Mouse (Mus musculus): ENCODE data around the gene Cpm. TPM values are rescaled to one million over a fixed set of nuclear protein-coding genes. Genes with fewer than 3 reads are reported as not detected.

Cpm gene
- polyA plus RNA-seq (2017; shearing (Covaris generic)), result 10 to 100 TPM; 13.2 to 88.2 TPM

DNA sequence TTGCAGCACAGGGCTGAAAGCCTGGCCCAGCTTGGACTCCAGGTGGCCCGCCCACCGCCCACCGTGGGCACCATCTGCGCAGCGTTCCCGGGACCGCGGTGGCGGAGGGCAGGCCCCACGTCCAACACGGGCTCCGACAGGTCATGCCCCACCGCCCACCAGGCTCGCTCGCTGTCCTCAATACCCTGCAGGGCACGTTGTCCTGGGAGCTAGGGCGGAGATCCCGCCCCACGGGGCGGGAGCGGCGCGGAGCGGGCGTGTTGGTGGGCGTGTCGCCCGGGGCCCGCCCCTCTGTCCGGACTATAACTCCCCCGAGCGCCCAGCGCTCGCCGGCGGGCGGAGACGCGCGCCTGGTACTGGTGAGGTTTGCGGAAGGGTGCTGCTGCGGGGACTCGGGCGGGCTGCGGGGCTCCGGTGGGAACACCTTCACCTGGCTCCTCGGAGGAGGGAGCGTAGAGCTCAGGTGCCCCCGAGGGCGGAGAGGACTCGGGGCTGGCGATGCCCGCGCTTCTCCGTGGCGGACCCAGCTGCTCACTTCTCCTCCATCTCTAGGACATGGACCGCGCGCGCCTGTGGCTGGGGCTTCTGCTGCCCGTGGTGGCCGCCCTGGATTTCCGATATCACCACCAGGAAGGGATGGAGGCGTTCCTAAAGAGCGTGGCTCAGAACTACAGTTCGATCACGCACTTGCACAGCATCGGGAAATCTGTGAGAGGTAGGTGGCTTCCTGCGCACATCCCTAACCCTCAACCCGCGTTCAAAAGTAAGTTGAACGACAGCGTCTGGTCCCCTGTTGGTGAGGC, at the start of gene Cpm:
Cpm (plus strand) TSS at position 332 of the 803 bp plus-strand sequence.

DNA sequence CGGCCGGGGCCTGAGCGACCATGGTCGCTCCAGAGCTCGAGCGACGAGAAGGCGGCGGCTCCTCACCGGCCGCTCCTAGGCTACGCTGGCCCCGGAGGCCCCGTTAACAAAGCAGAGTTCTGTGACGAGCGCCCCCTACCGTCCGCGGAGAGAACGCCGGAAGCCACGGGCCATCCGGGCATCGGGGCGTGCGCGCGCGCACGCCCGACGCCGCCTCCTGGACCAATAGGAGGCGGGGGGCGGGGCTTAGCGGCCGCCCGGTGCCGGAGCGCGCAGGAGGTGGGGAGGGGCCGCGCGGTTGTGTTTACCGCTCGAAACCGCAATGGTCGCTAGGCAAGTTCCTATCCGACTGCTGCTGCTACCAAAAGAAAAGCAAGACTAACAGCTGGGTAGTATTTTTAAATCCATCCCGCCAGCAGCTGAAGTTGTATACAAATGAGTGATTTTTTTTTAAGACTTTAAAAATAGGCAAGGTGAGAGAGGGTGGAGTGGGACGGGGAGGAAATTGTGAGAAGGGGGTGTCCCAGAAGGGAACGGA, 81.4 kb downstream of the Cpm start, which contains the start of gene Mdm2:
Mdm2 (minus strand) TSS at position 155 of the 538 bp plus-strand sequence.

Other genes with a start within 250 kb of the Cpm start
- gene Cpsf6, start 249.5 kb upstream of the Cpm start, polyA plus RNA-seq (2017; shearing (Covaris generic)), result 100 to 1,000 TPM; 113 to 139 TPM
- 100 to 1,000 TPM in 1 of 2 experiments, 10 to 100 TPM in 1; 94.6 to 118 TPM for gene Mdm2, start 81.3 kb downstream of the Cpm start, polyA plus RNA-seq (2017; shearing (Covaris generic))
- 1 to 10 TPM; 8.8 to 9.7 TPM for gene Slc35e3, start 116.9 kb downstream of the Cpm start, polyA plus RNA-seq (2017; shearing (Covaris generic))
- 10 to 100 TPM; 42.0 to 45.2 TPM for gene Nup107, start 163.2 kb downstream of the Cpm start, polyA plus RNA-seq (2017; shearing (Covaris generic))
- 100 to 1,000 TPM; 554 to 638 TPM for gene Rap1b, start 216.5 kb downstream of the Cpm start, polyA plus RNA-seq (2017; shearing (Covaris generic))

Measured in activated CD4-positive, CD25-positive, alpha-beta regulatory T cell (primary cell).